Mouse (Mus musculus) midbrain, embryonic 15.5 days (tissue): ENCODE measurements around the gene Bsdc1. TPM values are rescaled to one million over a fixed set of nuclear protein-coding genes. Genes with fewer than 3 reads are reported as not detected.
A peak's percentile ranks its signal among the peaks of the same experiment; 100 is the strongest.

Experiments
- ATAC-seq: fragments of 200-750 bp; cut with Nextera tagmentation; replicated peaks from 2 replicates; pipeline ENCODE4 v1.8.0; 2017; ENCODE audit warnings: moderate TSS enrichment
- H3K27ac ChIP-seq: fragments of 300-500 bp; sonication (generic); 2 replicates; pipeline ENCODE4 v1.5.1; 2015; ENCODE audit warnings: mild to moderate bottlenecking, inconsistent platforms
- H3K27me3 ChIP-seq: fragments of 300-500 bp; sonication (generic); replicated peaks from 2 replicates; pipeline ENCODE4 v1.6.1; 2015; ENCODE audit warnings: inconsistent platforms
- H3K36me3 ChIP-seq: fragments of 300-500 bp; sonication (generic); replicated peaks from 2 replicates; pipeline ENCODE4 v1.6.1; 2015; ENCODE audit warnings: inconsistent platforms
- H3K4me1 ChIP-seq: fragments of 300-500 bp; sonication (generic); 2 replicates; pipeline ENCODE4 v1.6.1; 2015; ENCODE audit warnings: inconsistent platforms
- H3K4me2 ChIP-seq: fragments of 300-500 bp; sonication (generic); 2 replicates; pipeline ENCODE4 v1.6.1; 2015; ENCODE audit warnings: inconsistent platforms, mild to moderate bottlenecking, moderate library complexity
- H3K4me3 ChIP-seq: fragments of 300-500 bp; sonication (generic); 2 replicates; pipeline ENCODE4 v1.5.1; 2015; ENCODE audit warnings: mild to moderate bottlenecking, inconsistent platforms
- H3K9ac ChIP-seq: fragments of 300-500 bp; sonication (generic); 2 replicates; pipeline ENCODE4 v1.6.1; 2015; ENCODE audit warnings: mild to moderate bottlenecking, inconsistent platforms
- H3K9me3 ChIP-seq: fragments of 300-500 bp; sonication (generic); 2 replicates; pipeline ENCODE4 v1.6.1; 2016; ENCODE audit warnings: inconsistent platforms
- WGBS: fragments of 180-500 bp; shearing (Covaris S2); methylation state at CpG from one replicate; pipeline ENCODE4 v1.1.7; 2015; ENCODE audit warnings: mixed read lengths; 5-methylcytosine and 5-hydroxymethylcytosine counted together
- polyA plus RNA-seq: library from polyadenylated mRNA; unstranded; fragments of >200 nt; fragmentation: Nextera tagmentation; extraction: Ambion mirVana; gene quantifications from 2 replicates; pipeline ENCODE4 v1.2.1, GENCODE M21; 2015

The Bsdc1 gene
- polyA plus RNA-seq = 38.6 and 39.9 TPM in 2 replicates

DNA sequence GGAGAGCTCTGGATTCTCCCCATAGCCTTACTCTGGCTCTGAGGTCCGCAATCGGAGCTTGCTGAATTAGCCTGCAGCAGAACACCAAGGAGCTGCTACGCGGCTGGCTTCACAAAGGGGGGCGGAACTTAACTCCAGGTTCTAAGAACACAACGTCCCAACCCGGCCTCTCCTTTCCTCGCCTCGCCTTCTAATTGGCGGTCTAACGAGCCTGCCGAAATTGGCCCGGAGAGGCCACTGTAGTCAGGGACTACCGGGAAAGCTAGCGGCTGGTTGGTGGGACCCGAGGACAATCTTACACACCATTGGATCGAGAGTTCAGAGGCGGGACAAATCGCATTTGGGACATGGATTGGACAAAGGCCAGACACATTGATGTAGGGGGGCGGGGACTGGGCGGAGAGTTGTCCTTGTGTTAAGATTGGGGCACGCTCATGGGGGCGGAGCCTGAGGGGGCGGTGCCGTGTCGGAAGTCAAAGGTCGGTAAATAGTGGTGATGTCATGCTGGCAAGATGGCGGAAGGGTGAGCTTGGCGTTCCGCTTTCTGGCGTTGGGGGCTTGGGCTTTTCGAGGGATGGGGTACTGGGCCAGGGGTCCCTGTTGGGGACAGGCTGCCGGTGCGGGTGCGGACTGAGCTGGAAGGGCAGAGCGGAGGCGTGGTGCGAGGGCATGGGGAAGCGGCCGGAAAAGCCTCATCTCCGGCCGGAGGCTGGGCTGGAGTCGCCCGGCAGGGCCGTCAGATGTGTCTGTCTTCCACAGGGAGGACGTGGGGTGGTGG is at the start of gene Bsdc1:
TSS of gene Bsdc1 (plus strand) at position 399 of the 778 bp plus-strand sequence.
- ATAC-seq = peak; percentile 99
- H3K4me1 ChIP-seq = peaks cover 12% of the 10 kb centered on the region
- WGBS = under 1% methylated on average over 46 of the region's 46 CpGs
- no peaks in the 10 kb centered on the region for H3K27me3 ChIP-seq
- no peaks in the 10 kb centered on the region for H3K9me3 ChIP-seq
- peak within 1 kb of the TSS; percentile 94 for H3K27ac ChIP-seq
- H3K4me3 ChIP-seq = peak within 1 kb of the TSS; percentile 63
- H3K9ac ChIP-seq = peak within 1 kb of the TSS; percentile 66
- H3K36me3 ChIP-seq = peaks cover 19% of the 10 kb centered on the region
- peak within 1 kb of the TSS; percentile 65 for H3K4me2 ChIP-seq

DNA sequence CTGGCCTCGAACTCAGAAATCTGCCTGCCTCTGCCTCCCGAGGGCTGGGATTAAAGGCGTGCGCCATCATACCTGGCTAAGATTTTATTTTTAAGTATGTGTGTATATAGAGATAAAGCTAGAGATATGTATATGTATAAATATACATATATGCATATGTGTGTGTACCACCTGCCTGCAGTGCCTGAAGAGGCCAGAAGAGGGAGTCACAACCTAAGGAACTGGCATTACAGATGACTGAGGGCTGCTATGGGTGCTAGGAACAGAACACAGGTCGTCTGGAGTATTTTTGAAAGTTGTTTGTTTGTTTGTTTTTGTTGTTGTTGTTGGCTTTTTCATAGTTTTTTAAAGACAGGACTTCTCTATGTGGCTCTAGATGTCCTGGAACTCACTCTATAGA is 45.5 kb upstream of the Bsdc1 start:
- H3K27me3 ChIP-seq = no peaks in the 10 kb centered on the region
- no peaks in the 10 kb centered on the region for H3K9me3 ChIP-seq
- no peaks in the 10 kb centered on the region for H3K4me1 ChIP-seq
- WGBS = 96% methylated on average over 5 of the region's 5 CpGs
- ATAC-seq = no peak
- H3K4me3 ChIP-seq = no peak overlapping the region
- no peak overlapping the region for H3K27ac ChIP-seq
- H3K4me2 ChIP-seq = no peak overlapping the region
- no peak overlapping the region for H3K9ac ChIP-seq
- H3K36me3 ChIP-seq = no peaks in the 10 kb centered on the region

DNA sequence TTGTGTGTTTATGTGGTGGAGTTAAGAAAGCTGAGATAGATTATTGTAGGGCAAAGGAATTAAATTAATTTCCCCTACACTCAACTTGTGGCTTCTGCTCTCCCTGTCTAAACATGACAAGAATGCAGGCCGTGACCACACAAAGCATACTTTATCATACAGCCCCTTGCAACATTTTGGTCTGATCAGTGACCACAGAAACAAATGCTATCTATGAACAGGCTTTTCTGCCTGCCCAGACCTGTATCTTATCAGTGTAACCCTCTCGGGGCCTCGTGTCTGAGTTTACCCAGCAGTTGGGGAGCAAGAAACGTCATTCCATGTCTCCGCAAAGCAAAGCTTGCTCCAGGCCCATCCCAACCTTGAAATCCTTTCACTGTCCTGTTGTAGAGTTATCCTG is 44.9 kb upstream of the Bsdc1 start:
- Histone ChIP-seq H3K36me3 (no peaks in the 10 kb centered on the region), H3K27me3 (no peaks in the 10 kb centered on the region), H3K9ac (no peak overlapping the region), H3K4me3 (no peak overlapping the region), H3K27ac (no peak overlapping the region), H3K9me3 (no peaks in the 10 kb centered on the region), H3K4me2 (no peak overlapping the region), H3K4me1 (no peaks in the 10 kb centered on the region)
- WGBS = 84% methylated on average over 5 of the region's 5 CpGs
- no peak for ATAC-seq

DNA sequence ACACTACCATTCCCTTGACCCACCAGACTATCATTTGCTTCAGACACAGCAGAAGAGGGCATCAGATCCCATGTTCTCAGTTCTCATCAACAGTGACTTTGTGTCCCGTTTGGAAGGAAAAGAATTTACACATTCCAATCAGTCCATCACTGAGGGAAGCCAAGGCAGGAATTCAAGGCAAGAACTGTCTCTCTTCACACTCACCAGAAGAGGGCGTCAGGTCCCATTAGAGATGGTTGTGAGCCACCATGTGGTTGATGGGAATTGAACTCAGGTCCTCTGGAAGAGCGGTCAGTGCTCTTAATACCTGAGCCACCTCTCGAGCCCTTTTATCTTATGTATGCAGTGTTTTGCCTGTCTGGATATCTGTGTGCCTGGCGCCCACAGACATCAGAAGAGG is 43.1 kb upstream of the Bsdc1 start:
- H3K27me3 ChIP-seq = no peaks in the 10 kb centered on the region
- no peak overlapping the region for H3K27ac ChIP-seq
- no peak for ATAC-seq
- no peak overlapping the region for H3K4me3 ChIP-seq
- H3K36me3 ChIP-seq = no peaks in the 10 kb centered on the region
- WGBS = 73% methylated on average over 5 of the region's 5 CpGs
- no peak overlapping the region for H3K4me2 ChIP-seq
- H3K9me3 ChIP-seq = no peaks in the 10 kb centered on the region
- no peak overlapping the region for H3K9ac ChIP-seq
- H3K4me1 ChIP-seq = no peaks in the 10 kb centered on the region

DNA sequence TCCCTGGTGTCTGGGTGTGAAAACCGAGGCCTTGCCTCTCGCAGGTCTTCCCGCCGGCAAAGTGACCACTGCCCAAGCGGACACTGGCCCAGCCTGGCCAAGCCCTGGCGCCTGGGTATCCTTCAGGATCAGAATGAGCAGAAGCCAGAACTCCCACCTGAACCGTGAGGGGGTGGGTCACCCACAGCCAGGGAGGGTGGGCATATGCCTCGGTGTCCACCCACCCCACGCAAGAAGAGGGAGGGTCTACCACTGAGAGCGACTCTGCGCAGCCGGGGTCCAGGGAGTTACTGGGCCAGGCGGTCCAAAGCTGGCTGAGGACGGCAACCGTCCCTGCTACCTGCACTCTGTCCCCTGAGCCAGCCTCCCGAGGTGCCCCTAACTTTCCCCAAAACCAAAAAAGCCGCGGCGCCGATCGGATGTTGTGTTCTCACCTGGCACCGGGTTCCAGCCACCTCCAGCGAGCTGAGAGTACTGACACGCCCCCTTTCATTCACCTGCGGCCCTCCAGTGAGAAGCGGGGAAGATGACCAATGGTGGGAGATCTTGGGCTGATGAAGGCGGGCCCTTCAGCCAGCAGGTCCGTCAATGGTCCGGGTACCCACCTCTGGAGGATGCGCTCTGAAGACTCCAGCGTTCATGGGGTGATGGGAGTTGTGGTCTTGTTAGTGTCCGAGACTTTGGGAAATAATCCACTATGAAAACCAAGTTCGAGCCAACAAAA is 20.9 kb upstream of the Bsdc1 start, which contains the start of gene Zbtb8b:
TSS of gene Zbtb8b (minus strand) at position 514 of the 724 bp plus-strand sequence.
- ATAC-seq = peak; percentile 99
- WGBS = 1% methylated on average over 33 of the region's 33 CpGs

DNA sequence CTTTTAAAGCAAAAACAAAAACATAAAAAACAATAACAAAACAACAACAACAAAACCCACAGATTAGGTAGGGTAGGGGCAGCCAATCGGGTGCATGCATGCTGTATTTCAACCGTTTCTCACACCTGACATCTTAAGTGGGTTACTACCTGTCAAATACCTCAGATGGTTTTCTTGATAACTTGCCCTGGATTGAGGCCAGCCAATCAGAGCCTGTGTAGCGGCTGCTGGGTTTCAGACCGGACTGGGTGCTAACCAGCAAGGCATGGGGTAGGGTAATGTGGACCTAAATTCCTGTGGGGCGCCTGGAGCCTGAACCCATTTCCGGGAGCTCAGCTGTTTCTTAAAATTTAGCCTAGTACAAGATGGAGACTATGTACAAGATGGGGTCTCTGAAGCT is 20.2 kb upstream of the Bsdc1 start:
- H3K36me3 ChIP-seq = no peaks in the 10 kb centered on the region
- WGBS = 32% methylated on average over 6 of the region's 6 CpGs
- peaks cover 5% of the 10 kb centered on the region; the same call in 1 of the 2 replicates for H3K4me1 ChIP-seq
- H3K9ac ChIP-seq = no peak overlapping the region
- peak overlapping the region; percentile 53; the same call in 1 of the 2 replicates for H3K4me3 ChIP-seq
- H3K4me2 ChIP-seq = peak overlapping the region; percentile 78
- H3K9me3 ChIP-seq = no peaks in the 10 kb centered on the region
- no peak for ATAC-seq
- no peak overlapping the region for H3K27ac ChIP-seq
- H3K27me3 ChIP-seq = peaks cover 13% of the 10 kb centered on the region

More for the DNA sequence above, 20.9 kb upstream of the Bsdc1 start, which contains the start of gene Zbtb8b:
- peak within 1 kb of the TSS; percentile 78 for H3K4me2 ChIP-seq
- no peaks in the 10 kb centered on the region for H3K36me3 ChIP-seq
- H3K27ac ChIP-seq = no peak within 1 kb of the TSS; the same call in 1 of the 2 replicates
- peak within 1 kb of the TSS; percentile 67 for H3K9ac ChIP-seq
- H3K4me1 ChIP-seq = peaks cover 5% of the 10 kb centered on the region; the same call in 1 of the 2 replicates
- no peaks in the 10 kb centered on the region for H3K9me3 ChIP-seq
- H3K27me3 ChIP-seq = peaks cover 13% of the 10 kb centered on the region
- peak within 1 kb of the TSS; percentile 53 for H3K4me3 ChIP-seq

DNA sequence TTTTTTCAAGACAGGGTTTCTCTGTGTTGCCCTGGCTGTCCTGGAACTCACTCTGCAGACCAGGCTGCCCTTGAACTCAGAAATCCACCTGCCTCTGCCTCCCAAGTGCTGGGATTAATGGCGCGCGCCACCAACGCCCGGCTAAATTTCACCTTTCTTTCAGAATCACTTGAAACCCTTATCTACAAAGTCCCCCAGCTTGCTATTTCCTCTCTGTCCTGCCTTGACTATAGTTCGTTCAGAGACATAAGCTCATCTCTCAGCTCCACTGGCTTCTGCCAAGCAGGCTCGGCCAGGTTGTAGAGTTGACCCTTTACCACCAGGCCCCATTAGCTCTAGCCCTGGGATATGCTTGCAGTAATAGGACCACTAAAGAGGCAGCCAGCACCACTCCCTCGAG is 14.0 kb upstream of the Bsdc1 start:
- no peaks in the 10 kb centered on the region for H3K4me1 ChIP-seq
- no peaks in the 10 kb centered on the region for H3K36me3 ChIP-seq
- no peak overlapping the region for H3K9ac ChIP-seq
- H3K4me2 ChIP-seq = no peak overlapping the region
- H3K27me3 ChIP-seq = peaks cover 2% of the 10 kb centered on the region; the same call in 1 of the 2 replicates
- no peak overlapping the region for H3K27ac ChIP-seq
- 85% methylated on average over 8 of the region's 8 CpGs for WGBS
- no peaks in the 10 kb centered on the region for H3K9me3 ChIP-seq
- ATAC-seq = no peak
- no peak overlapping the region for H3K4me3 ChIP-seq

DNA sequence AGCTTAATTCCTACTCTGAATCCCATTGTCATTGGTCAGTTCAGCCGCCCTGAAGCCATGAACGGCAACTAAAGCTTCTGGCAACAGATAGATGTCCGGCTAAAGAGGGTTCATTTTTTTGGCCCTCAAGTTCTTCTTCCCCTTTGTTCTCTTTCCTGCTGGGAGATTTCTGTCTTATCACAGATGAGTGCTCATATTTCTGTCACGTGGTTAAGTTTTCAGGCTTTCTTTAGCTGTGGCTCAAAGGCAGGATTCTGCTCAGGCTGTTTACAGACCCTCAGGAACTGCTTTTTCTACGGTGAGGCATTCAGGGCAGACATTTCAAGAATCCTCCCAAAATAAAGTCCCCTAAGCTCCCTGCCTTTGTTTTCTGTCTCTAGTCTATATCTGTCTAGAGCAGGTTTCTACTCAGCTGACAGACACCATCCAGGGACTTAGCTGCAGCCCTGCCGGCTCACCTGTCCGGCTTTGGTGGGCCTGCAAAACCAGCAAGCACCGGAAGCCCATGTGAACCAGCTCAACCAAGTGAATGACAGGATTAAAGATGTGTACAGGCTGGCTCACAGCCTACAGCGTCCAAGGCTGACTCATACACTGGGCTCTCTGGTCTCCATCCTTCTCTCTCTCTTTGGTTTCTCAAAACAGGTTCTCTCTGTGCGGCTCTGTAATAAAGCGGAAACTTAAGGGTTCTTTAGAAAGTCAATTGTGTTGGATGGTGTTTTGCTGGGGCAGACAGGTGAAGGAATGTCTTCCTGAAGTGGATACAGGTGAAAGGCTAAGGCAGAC is 13.4 kb upstream of the Bsdc1 start:
- no peak overlapping the region for H3K4me3 ChIP-seq
- no peaks in the 10 kb centered on the region for H3K4me1 ChIP-seq
- H3K27ac ChIP-seq = no peak overlapping the region
- no peaks in the 10 kb centered on the region for H3K36me3 ChIP-seq
- H3K4me2 ChIP-seq = no peak overlapping the region
- no peaks in the 10 kb centered on the region for H3K9me3 ChIP-seq
- ATAC-seq = no peak
- no peaks in the 10 kb centered on the region for H3K27me3 ChIP-seq
- WGBS = 80% methylated on average over 11 of the region's 11 CpGs
- no peak overlapping the region for H3K9ac ChIP-seq

DNA sequence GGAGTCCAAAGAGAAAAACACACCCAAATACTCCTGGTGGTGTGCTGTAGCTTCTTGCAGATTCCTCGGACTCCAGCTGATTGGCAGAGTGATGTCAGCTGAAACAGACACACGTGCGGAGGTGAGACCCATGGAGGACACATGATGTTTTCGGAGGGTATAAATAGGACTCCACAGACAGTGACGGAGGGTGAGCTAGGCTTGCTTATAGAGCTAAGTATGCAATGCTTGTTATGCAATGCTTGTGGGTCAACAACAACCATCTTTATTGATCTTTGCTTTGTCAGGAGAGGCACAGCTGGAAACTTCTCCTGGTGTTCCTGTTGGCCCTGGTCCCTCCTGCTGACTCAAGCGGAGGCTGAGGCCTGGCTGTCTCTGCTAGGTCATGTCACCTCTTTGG is 12.7 kb upstream of the Bsdc1 start:
- WGBS = 89% methylated on average over 6 of the region's 6 CpGs
- Histone ChIP-seq H3K9me3 (no peaks in the 10 kb centered on the region), H3K27ac (no peak overlapping the region), H3K4me1 (no peaks in the 10 kb centered on the region), H3K27me3 (no peaks in the 10 kb centered on the region), H3K4me2 (no peak overlapping the region), H3K9ac (no peak overlapping the region), H3K36me3 (no peaks in the 10 kb centered on the region), H3K4me3 (no peak overlapping the region)
- no peak for ATAC-seq

DNA sequence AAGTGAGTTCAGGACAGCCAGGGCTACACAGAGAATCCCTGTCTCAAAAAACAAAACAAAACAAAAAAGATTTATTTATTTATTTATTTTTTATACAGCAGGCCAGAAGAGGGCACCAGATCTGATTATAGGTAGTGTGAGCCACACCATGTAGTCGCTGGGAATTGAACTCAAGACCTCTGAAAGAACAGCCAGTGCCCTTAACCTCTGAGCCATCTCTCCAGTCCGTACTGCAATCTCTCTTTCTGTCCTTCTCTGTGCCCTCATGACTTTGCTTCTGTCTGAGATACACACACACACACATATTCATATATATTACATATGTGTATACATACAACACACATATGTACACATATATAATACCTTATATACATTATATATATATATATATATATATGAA is 10.5 kb upstream of the Bsdc1 start:
- Histone ChIP-seq H3K36me3 (no peaks in the 10 kb centered on the region), H3K27ac (no peak overlapping the region), H3K4me2 (no peak overlapping the region), H3K27me3 (0 out of 2 replicates have a peak, but pooled peaks cover 2% of the 10 kb centered on the region), H3K4me3 (no peak overlapping the region), H3K9ac (no peak overlapping the region), H3K9me3 (no peaks in the 10 kb centered on the region), H3K4me1 (no peaks in the 10 kb centered on the region; the same call in 1 of the 2 replicates)
- whole genome bisulfite sequencing = 77% methylated on average over 2 of the region's 2 CpGs
- ATAC-seq = no peak

DNA sequence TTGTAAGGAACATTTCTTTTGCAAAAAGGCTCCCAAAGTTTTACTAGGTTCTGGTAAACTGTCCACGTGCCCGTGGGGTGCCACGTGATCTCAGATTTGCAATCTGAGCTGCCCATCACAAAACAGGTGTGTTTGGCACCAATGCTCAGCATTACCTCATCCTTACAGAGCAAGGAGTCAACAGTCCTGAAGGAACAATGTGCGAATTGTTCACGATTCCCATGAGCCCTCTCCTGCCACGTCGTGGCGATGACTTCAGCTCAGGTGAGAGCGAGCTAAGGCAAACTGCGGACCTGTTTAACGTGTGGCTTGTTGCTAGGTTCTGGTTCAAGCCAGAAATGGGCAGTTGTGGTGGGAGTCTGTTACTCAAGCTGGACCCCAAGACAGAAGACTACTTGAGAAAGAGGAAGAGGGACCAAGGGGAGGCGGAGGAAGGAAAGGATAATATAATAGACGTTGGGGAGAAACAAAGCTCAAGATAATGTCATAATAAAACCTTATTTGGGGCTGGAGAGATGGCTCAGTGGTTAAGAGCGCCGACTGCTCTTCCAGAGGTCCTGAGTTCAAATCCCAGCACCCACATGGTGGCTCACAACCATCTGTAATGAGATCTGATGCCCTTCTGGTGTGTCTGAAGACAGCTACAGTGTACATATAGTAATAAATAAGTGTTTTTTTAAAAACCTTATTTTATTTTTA is 9.8 kb upstream of the Bsdc1 start:
- Histone ChIP-seq H3K4me3 (no peak overlapping the region), H3K27me3 (0 out of 2 replicates have a peak, but pooled peaks cover 2% of the 10 kb centered on the region), H3K36me3 (no peaks in the 10 kb centered on the region), H3K9ac (no peak overlapping the region), H3K4me2 (no peak overlapping the region), H3K27ac (no peak overlapping the region), H3K4me1 (no peaks in the 10 kb centered on the region; the same call in 1 of the 2 replicates), H3K9me3 (no peaks in the 10 kb centered on the region)
- no peak for ATAC-seq
- WGBS = 88% methylated on average over 15 of the region's 15 CpGs
